Mouse (Mus musculus) right cerebral cortex, adult 18-20 months (tissue): ENCODE measurements at regions not wholly inside any gene's neighbourhood (a gene's known extent, or its start where the extent isn't known, plus 50 kb on each side); places are given as distances from the start of the nearest gene placed in this dataset.
"Not testable (repeated sequence)": the region's sequence is repeated elsewhere in the genome, so short reads cannot be mapped to it uniquely, and the experiment has no call there.

Source experiments
- DNase-seq: peaks from one replicate; pipeline ENCODE4 v3.0.0; 2022; ENCODE audit warnings: mixed read lengths

DNA sequence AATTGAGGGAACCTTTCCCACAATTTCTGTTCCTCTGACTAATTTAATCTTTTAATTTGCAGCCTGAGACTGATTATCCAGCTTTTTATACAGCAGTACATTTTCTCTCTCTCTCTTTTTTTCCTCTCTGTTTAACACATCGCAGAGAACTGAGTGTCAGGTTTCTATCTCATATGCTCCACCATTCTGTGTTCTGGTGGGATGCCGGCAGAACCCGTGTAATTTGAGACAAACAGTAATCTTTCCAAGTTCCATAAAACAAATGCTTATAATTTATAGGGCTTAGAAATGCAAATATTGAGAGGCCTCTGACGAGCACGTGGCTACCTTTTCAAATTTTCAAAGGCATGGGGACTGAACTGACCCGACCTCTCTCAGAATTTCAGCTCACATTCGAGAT is 59.1 kb downstream of the Zbtb18 start:
- no peak for DNase-seq

DNA sequence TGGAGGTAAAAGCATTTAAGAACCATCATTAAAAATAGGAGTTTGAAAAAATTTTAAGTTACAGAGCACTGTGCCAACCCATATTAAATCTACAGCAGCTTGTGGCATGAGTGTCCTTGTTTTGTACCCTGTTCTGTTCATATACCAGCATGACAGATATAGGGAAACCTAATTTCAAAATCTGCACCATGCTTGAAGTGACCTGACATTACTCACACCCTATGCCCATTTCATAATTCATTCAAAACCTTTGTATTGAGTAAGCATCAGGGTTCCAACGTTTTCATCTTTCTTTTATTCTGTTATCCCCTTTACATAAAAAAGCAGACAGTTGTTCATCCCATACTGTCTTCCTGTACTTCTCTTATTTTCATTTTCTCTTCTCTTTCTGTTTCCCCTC is 61.8 kb downstream of the Zbtb18 start:
- DNase-seq = no peak

DNA sequence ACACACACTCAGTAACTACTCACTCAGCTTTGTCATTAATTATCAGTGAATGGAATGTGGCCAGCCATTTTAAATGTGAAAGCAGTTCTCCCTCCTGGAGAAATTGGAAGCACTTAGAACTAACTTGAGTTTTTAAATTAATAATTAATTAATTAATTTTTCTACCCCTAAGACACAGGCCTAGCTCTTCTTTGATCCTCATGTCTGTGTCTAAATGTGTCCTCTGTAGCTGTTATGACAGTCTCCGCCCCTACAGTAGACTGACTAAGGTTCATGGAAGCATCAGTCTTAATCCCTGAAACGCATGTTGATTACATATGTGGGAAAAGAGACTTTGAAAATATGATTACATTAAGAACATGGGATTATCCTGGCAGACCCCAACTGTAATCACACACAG is 62.6 kb downstream of the Zbtb18 start:
- no peak for DNase-seq

DNA sequence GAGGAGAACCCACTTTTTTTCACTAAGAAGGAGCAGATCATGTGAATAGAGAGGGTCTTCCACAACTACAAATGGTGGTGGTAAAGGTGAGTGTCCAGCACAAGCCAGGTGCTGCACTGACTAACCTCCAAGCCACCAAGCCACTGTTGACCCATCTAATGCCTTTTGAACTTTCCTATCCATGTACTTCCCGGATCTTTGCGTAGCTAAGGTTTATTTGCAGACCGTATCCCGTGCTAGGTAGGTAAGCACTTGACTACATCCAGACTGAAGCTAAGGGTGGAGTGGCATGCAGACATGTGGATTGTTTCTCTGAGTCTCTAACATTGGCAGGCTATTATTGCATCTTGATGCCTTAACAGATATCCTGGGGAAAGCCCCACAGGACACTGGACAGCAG is 65.2 kb downstream of the Zbtb18 start:
- DNase-seq = not testable (repeated sequence)

- peak; percentile 40 for DNase-seq
These were observed 67.6 kb downstream of the Zbtb18 start for GRCm38 (mm10) chr1:177509786-177510185.

GRCm38 (mm10) chr1:177512116-177512515 is 70.0 kb downstream of the Zbtb18 start:
- no peak for DNase-seq

DNA sequence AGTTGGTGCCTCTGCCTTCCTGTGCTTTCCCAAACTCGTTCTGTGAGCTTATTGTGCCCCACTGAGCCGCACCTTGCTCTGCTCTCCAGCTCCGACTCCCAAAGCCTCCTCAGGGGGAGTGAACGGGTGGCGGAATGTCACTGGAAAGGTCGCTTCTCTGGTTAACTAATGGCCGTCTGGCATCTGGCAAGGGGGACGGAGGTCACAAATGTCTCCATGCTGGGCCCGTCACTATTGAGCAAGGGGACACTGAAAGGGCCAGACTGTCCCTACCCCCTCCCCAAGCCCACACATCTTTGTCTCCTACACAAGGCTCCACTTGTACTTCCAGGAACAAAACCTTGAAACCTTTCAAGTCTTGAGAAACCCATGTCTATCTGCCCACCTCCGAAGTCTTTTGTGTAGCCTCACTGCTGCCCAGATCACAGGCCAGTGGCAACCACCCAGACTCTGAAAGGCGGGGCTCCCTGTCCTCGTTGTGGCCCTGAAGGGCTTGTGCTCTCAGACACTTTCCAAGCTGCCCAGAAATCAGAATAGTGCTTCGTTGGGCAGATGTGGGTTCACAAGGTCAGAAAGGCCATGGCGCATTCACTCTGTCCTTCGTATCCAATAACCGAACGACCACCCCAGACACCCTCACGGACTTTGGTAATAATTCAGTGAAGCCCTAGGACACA is 75.9 kb downstream of the Zbtb18 start:
- DNase-seq = no peak

DNA sequence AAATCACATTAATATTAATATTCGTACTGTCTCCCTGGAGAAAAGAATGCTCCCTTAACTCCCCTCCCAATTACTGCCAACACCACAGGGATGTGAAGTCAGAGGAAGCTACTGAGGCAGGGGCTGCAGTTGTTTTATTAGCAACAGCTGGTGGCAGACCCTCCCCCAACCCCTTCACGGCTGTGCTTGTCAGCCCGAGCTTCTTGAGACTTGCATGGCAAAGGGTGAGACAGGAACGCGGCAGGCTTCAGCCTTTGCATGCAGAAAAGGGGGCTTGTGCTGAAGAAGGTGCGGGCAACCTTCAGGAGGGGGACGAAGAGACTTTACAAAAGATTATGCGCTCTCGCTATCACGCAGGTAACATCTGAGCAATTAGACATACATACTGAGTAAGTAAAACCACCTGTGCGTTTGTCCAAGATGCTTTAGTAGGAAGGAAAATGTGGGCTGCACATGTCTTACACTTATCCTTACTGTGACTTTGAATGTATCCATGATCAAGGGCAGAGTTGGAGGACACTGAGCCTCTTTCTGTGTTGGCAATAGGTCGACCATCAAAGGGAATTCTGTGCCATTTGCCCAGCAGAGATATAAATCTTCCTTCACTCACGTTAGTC is 76.9 kb downstream of the Zbtb18 start:
- DNase-seq = no peak

DNA sequence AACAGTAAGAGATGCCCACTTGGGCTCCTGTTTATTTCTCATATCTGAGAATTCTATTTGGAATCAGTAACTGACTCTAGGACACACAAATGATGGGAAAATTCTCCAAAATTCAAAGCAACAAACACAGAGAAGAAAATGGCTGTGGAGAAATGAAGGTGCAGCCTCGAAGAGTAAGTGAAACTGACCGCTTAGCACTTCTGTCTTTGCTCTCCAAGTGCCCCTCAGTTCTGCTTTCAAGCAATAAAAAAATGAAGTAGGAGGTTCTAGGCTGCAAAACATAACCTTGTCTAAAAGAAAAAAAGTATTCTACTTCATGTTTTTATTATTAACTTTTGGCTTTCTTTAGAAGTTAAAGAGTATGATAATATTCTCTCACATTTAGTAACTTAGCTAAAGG is 79.0 kb downstream of the Zbtb18 start:
- DNase-seq = no peak

- DNase-seq = no peak
These were observed 83.0 kb downstream of the Zbtb18 start for GRCm38 (mm10) chr1:177525141-177525540.

- DNase-seq = no peak
These were observed 89.6 kb downstream of the Zbtb18 start for GRCm38 (mm10) chr1:177531791-177532190.

DNA sequence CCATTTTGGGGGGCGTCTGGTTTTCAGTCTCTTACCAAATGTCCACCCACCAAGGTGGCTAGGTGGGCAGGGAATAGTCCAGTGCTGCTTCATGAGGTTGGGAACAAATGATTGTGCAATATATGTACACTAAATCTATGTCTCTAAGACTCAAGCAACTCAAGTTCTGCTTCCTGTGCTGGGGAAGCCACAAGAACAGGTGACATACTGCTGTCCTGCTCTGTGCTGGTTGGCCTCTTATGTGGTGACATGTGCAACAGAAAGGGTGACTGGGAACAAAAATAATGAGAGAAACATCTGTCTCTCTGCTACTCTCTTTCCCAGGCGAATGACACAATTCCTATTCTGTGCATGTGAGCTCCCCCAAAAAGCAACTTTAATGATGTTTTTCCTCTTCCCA is 90.5 kb downstream of the Zbtb18 start:
- DNase-seq = no peak

DNA sequence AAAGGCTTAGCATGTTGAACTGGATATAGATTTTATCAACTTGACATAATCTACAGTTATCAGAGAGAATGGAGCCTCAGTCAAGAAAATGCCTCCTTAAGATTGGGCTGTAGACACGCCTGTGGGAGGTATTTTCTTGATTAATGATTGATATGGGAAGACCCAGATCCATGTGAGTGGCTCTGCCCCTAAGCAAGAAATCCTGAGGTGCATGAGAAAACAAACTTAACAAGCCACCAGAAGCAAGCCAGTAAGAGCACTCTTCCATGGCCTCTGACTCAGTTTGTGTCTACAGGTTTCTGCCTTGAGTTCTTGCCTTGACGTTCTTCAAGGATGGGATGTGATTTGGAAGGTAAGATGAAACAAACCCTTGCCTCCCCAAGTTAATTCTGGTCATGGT is 91.2 kb downstream of the Zbtb18 start:
- DNase-seq = no peak

- peak; percentile 88 for DNase-seq
These were observed 103.0 kb downstream of the Zbtb18 start for GRCm38 (mm10) chr1:177545031-177545735.

- no peak for DNase-seq
These were observed 105.6 kb downstream of the Zbtb18 start for GRCm38 (mm10) chr1:177547716-177548115.

GRCm38 (mm10) chr1:177555471-177556291 is 113.5 kb downstream of the Zbtb18 start:
- no peak for DNase-seq

DNA sequence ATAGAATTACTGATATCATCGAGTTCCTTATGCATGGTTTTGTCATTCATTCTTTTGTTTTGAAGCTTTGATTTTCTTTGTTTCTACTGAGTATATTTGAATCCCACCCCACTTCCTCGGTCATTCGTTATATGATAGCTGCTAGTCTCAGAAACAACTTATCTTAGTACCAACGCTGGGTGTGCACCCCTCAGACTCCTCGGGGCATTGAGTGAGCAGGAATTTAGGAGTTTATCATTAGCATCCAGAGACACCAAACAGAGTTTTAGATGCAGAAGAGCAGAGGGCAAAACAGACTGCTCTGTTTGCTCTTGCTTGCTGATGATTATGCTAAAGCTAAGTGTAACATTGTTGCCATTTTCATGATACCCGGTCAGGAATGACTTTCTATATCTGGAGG is 115.3 kb downstream of the Zbtb18 start:
- no peak for DNase-seq

- no peak for DNase-seq
These were observed 115.7 kb downstream of the Zbtb18 start for GRCm38 (mm10) chr1:177557856-177558255.

DNA sequence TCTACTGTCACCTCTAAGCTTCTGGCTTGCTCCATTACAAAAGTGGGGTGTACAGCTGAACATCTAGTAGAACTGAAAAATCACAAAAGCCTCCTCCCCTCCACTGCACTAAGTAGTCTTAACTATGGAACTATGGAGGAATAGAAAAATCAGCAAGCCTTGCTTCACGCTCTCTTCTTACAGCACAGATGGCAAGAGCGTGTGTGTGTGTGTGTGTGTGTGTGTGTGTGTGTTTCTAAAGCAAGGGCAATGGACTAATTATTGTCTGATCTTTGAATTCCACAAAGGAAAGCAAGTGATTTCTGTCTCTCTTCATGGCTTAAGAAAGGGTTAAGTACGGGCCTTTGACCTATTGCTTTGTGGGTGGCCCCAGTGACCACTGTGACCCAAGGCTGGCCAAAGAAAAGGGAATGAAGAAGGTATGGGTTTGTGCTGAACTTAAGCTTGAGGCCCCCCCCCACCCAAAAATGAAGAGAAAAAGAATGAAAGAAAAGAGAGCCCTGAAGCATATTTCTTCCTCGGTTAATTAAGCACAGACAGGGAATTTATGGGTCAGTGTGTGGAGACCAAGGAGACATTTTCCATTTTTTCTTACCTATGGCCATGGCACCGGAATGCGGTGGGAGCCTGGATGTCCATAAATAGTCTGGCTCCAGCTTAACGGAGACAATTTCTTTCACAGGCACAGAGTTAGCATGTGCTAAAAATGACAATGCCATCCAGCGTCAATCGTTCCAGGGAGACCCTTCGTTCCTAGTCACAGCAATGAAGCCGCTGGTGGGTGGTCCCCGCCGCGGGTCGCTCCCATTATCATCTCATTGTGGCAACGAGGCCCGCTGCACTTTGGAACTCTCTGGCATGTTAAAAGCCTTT is 119.8 kb downstream of the Zbtb18 start:
- no peak for DNase-seq

- DNase-seq = no peak
These were observed 120.4 kb downstream of the Zbtb18 start for GRCm38 (mm10) chr1:177562589-177562912.

DNA sequence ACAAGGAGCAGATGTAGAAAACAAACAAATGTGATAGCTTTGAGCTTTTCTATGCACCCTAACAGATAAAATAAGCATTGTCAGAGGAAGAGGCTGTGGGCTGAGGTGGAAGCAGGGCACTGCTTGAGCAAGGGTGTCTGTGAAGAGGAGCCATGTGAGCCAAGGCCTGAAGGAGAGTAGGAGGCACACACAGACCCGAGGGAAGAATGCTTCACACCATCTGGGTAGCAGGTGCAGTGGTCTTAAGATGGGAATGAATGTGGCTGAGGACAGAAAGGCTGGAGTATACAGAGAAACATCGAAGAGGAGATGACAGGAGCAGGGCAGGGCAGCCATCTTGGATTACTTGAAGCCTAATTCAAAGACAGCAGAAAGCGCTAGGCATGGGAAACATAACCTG is 123.5 kb downstream of the Zbtb18 start:
- no peak for DNase-seq

- DNase-seq = no peak
These were observed 126.1 kb downstream of the Zbtb18 start for GRCm38 (mm10) chr1:177568056-177568816.
